Mouse (Mus musculus) neural tube, embryonic 11.5 days (tissue): ENCODE measurements around the gene Slc39a8. TPM values are rescaled to one million over a fixed set of nuclear protein-coding genes. Genes with fewer than 3 reads are reported as not detected.
A peak's percentile ranks its signal among the peaks of the same experiment; 100 is the strongest.

Source experiments
- ATAC-seq: fragments of 200-750 bp; cut with Nextera tagmentation; 2 replicates; pipeline ENCODE4 v1.8.0; 2017; ENCODE audit warnings: moderate number of reproducible peaks, mild to moderate bottlenecking, moderate TSS enrichment, moderate library complexity; ENCODE audit not compliant: insufficient read depth, low FRiP score, low TSS enrichment
- DNase-seq: peaks from one replicate; pipeline ENCODE4 v3.0.0-alpha.2; 2015; ENCODE audit warnings: low spot score
- H3K27ac ChIP-seq: fragments of 300-500 bp; sonication (generic); 2 replicates; pipeline ENCODE4 v1.5.1; 2014; ENCODE audit warnings: low read depth, mild to moderate bottlenecking, low read length
- H3K27me3 ChIP-seq: fragments of 300-500 bp; sonication (generic); 2 replicates; pipeline ENCODE4 v1.6.1; 2014; ENCODE audit warnings: mild to moderate bottlenecking, low read length, mixed read lengths; ENCODE audit not compliant: control insufficient read depth, insufficient read depth
- H3K36me3 ChIP-seq: fragments of 300-500 bp; sonication (generic); 2 replicates; pipeline ENCODE4 v1.6.1; 2014; ENCODE audit warnings: mild to moderate bottlenecking, low read length, moderate library complexity, mixed read lengths; ENCODE audit not compliant: control insufficient read depth, insufficient read depth
- H3K4me1 ChIP-seq: fragments of 300-500 bp; sonication (generic); 2 replicates; pipeline ENCODE4 v1.6.1; 2014; ENCODE audit warnings: low read length, mixed read lengths; ENCODE audit not compliant: control insufficient read depth, insufficient read depth
- H3K4me2 ChIP-seq: fragments of 300-500 bp; sonication (generic); 2 replicates; pipeline ENCODE4 v1.6.1; 2014; ENCODE audit warnings: low read depth, mild to moderate bottlenecking, moderate library complexity
- H3K4me3 ChIP-seq: fragments of 300-500 bp; sonication (generic); 2 replicates; pipeline ENCODE4 v1.5.1; 2014; ENCODE audit warnings: low read depth, low read length
- H3K9ac ChIP-seq: fragments of 300-500 bp; sonication (generic); 2 replicates; pipeline ENCODE4 v1.6.1; 2014; ENCODE audit warnings: mild to moderate bottlenecking, low read length
- H3K9me3 ChIP-seq: fragments of 300-500 bp; sonication (generic); 2 replicates; pipeline ENCODE4 v1.6.1; 2016; ENCODE audit warnings: low read length; ENCODE audit not compliant: control insufficient read depth
- WGBS: fragments of 180-500 bp; shearing (Covaris S2); extraction: QIAGEN DNeasy Blood & Tissue Kit; methylation state at CpG from one replicate; pipeline ENCODE4 v1.1.7; 2014; 5-methylcytosine and 5-hydroxymethylcytosine counted together
- polyA plus RNA-seq: library from polyadenylated mRNA; unstranded; fragments of >200 nt; fragmentation: Nextera tagmentation; extraction: Ambion mirVana; gene quantifications from 2 replicates; pipeline ENCODE4 v1.2.1, GENCODE M21; 2014

Slc39a8 gene
- polyA plus RNA-seq, 1 experiment from 2014 or later = 20.6 TPM

DNA sequence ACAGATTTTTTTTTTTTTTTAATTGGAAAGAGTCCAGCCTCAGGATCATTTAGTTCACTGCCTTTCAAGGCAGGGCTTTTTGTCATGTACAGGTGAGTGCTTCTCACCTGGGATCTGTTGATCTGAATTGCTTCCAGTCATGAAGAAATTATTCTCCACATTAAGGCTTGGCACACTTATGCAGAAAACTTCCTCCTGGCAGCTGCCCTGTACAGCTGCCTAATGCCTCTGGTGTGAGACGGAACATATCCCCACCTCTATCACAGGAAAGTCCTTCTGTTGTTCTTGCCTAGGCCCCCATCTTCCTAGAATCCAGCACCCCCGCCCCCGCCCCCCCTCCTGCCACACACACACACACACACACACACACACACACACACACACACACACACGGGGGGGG lies 643 bp upstream of the Slc39a8 start:
- H3K27ac ChIP-seq = no peak overlapping the region
- WGBS = 45% methylated on average over 3 of the region's 4 CpGs

GRCm38 (mm10) chr3:135825754-135826683 lies 940 bp downstream of the Slc39a8 start:
- DNase-seq (peak; percentile 70), ATAC-seq (peak; percentile 74)
- H3K27me3 ChIP-seq = no peaks in the 10 kb centered on the region
- peak overlapping the region; percentile 53 for H3K4me3 ChIP-seq
- H3K36me3 ChIP-seq = no peaks in the 10 kb centered on the region
- H3K9me3 ChIP-seq = no peaks in the 10 kb centered on the region
- H3K4me2 ChIP-seq = peak overlapping the region; percentile 96
- 0 out of 2 replicates have a peak, but pooled peaks cover 2% of the 10 kb centered on the region for H3K4me1 ChIP-seq
- under 1% methylated on average over 57 of the region's 57 CpGs for WGBS
- peak overlapping the region; percentile 62 for H3K9ac ChIP-seq
- H3K27ac ChIP-seq = peak overlapping the region; percentile 29

More for the DNA sequence above, 643 bp upstream of the Slc39a8 start:
- H3K9ac ChIP-seq = no peak overlapping the region
- H3K4me3 ChIP-seq = no peak overlapping the region
- no peak overlapping the region; the same call in 1 of the 2 replicates for H3K4me2 ChIP-seq
- DNase-seq = no peak
- 0 out of 2 replicates have a peak, but pooled peaks cover 2% of the 10 kb centered on the region for H3K4me1 ChIP-seq
- no peaks in the 10 kb centered on the region for H3K36me3 ChIP-seq
- H3K27me3 ChIP-seq = no peaks in the 10 kb centered on the region
- ATAC-seq = no peak
- no peaks in the 10 kb centered on the region for H3K9me3 ChIP-seq

- DNase-seq = no peak
- peak overlapping the region; percentile 29; the same call in 1 of the 2 replicates for H3K27ac ChIP-seq
- no peaks in the 10 kb centered on the region for H3K9me3 ChIP-seq
- no peaks in the 10 kb centered on the region for H3K27me3 ChIP-seq
- H3K9ac ChIP-seq = peak overlapping the region; percentile 62
- H3K4me1 ChIP-seq = 0 out of 2 replicates have a peak, but pooled peaks cover 2% of the 10 kb centered on the region
- H3K4me3 ChIP-seq = peak overlapping the region; percentile 53
- ATAC-seq = no peak
- WGBS = 23% methylated on average over 12 of the region's 12 CpGs
- H3K4me2 ChIP-seq = peak overlapping the region; percentile 96
- no peaks in the 10 kb centered on the region for H3K36me3 ChIP-seq
These were observed 1.7 kb downstream of the Slc39a8 start for GRCm38 (mm10) chr3:135826684-135827249.

GRCm38 (mm10) chr3:135828000-135828399 lies 2.9 kb downstream of the Slc39a8 start:
- ATAC-seq = no peak
- 79% methylated on average over 1 of the region's 1 CpGs for WGBS

GRCm38 (mm10) chr3:135832496-135832895 lies 7.4 kb downstream of the Slc39a8 start:
- Histone ChIP-seq H3K4me2 (no peak overlapping the region), H3K27ac (no peak overlapping the region), H3K4me3 (no peak overlapping the region), H3K27me3 (no peaks in the 10 kb centered on the region), H3K36me3 (no peaks in the 10 kb centered on the region), H3K9ac (no peak overlapping the region), H3K4me1 (no peaks in the 10 kb centered on the region), H3K9me3 (no peaks in the 10 kb centered on the region)
- WGBS = 94% methylated on average over 2 of the region's 2 CpGs
- DNase-seq (no peak), ATAC-seq (no peak)

More at GRCm38 (mm10) chr3:135828000-135828399, 2.9 kb downstream of the Slc39a8 start:
- no peaks in the 10 kb centered on the region for H3K9me3 ChIP-seq
- no peak for DNase-seq
- no peaks in the 10 kb centered on the region for H3K36me3 ChIP-seq
- no peak overlapping the region for H3K4me3 ChIP-seq
- H3K4me1 ChIP-seq = 0 out of 2 replicates have a peak, but pooled peaks cover 2% of the 10 kb centered on the region
- no peak overlapping the region for H3K27ac ChIP-seq
- H3K9ac ChIP-seq = no peak overlapping the region
- H3K4me2 ChIP-seq = no peak overlapping the region
- H3K27me3 ChIP-seq = no peaks in the 10 kb centered on the region

DNA sequence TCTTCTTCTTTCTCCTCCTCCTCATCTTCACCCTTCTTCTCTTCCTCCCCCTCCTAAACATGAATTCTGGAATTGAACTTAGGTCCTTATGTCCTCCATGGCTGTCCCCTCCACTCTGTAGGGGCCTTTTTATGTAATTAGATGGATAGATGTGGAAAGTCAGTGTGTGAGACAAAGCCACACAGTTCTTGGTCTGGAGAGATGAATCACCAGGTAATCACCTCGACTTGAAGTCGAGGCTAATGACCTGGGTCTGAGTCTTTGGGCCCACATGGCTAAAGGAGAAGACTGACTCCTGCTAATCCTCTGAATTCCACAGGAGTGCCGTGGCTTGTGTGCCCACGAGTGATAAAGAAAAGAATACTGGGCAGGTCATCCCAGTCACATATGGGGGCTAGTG lies 7.8 kb downstream of the Slc39a8 start:
- 89% methylated on average over 4 of the region's 4 CpGs for WGBS
- H3K4me1 ChIP-seq = no peaks in the 10 kb centered on the region

GRCm38 (mm10) chr3:135834988-135835387 lies 9.9 kb downstream of the Slc39a8 start:
- no peak for DNase-seq
- Histone ChIP-seq H3K27me3 (no peaks in the 10 kb centered on the region), H3K4me3 (no peak overlapping the region), H3K4me2 (no peak overlapping the region), H3K4me1 (no peaks in the 10 kb centered on the region), H3K27ac (no peak overlapping the region), H3K9me3 (no peaks in the 10 kb centered on the region), H3K36me3 (no peaks in the 10 kb centered on the region), H3K9ac (no peak overlapping the region)
- ATAC-seq = no peak
- WGBS = 91% methylated on average over 3 of the region's 3 CpGs

More for the DNA sequence above, 7.8 kb downstream of the Slc39a8 start:
- no peaks in the 10 kb centered on the region for H3K9me3 ChIP-seq
- H3K4me3 ChIP-seq = no peak overlapping the region
- H3K4me2 ChIP-seq = no peak overlapping the region
- DNase-seq (no peak), ATAC-seq (no peak)
- no peaks in the 10 kb centered on the region for H3K27me3 ChIP-seq
- no peaks in the 10 kb centered on the region for H3K36me3 ChIP-seq
- H3K9ac ChIP-seq = no peak overlapping the region
- H3K27ac ChIP-seq = no peak overlapping the region

- no peak overlapping the region for H3K4me2 ChIP-seq
- ATAC-seq (no peak), DNase-seq (no peak)
- no peak overlapping the region for H3K9ac ChIP-seq
- 93% methylated on average over 13 of the region's 13 CpGs for WGBS
- H3K27me3 ChIP-seq = no peaks in the 10 kb centered on the region
- no peak overlapping the region for H3K4me3 ChIP-seq
- H3K36me3 ChIP-seq = no peaks in the 10 kb centered on the region
- H3K27ac ChIP-seq = no peak overlapping the region
- no peaks in the 10 kb centered on the region for H3K4me1 ChIP-seq
- H3K9me3 ChIP-seq = no peaks in the 10 kb centered on the region
These were observed 14.5 kb downstream of the Slc39a8 start for GRCm38 (mm10) chr3:135839535-135839934.
